Mouse (Mus musculus): ENCODE data around the gene Tusc2.

DNA sequence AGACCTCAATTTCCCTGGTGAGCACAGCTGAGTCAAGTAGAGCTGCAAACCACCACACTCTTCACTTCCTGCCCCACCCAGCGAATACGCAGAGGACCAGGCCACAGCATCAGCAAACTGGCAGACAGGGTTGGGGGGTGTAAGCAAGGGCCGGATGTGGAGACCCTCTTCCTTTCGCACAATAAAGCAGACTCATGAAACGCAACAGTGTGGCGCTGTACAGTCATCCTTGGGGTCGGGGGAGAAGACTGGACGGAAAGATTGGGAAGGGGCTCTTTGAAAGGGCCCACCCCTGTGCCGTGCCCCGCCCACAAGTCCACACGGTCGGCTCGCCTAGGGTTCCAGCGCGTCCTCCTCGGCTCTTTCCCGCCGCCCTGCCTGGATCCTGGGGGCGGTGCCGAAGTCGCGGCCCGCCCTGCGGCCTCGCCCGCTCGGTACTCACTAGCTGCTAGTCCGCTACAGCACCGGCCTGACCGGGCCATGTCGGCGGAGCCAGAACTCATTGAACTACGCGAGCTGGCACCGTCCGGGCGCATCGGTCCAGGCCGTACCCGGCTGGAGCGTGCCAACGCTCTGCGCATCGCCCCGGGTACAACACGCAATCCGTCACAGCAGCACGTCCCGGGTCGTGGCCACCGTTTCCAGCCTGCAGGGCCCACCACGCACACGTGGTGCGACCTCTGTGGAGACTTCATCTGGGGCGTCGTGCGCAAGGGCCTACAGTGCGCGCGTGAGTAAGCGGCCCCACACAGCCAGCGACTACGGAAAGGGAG is 11.8 kb upstream of the Tusc2 start, which contains the start of gene Rassf1:
- TF ChIP-seq CTCF (IDR thresholded peaks at IDR 0.05; ENCODE audit: control insufficient read depth, insufficient read depth, low read length), result no peak
- TF ChIP-seq POLR2A (IDR thresholded peaks at IDR 0.05; ENCODE audit: borderline replicate concordance, control insufficient read depth, low read depth, low read length), result 0 out of 2 replicates have a peak, but pooled peaks have one; percentile 31

All from bone marrow, adult 2 months (tissue).